Mouse (Mus musculus) embryo, embryonic 11.5 days (tissue): Measurements from ENCODE around the gene Tro.

ENCODE experiments used
- DNase-seq: peaks from one replicate; pipeline ENCODE4 v3.0.0-alpha.2; 2012; ENCODE audit warnings: low read depth, low spot score

The Tro gene

DNA sequence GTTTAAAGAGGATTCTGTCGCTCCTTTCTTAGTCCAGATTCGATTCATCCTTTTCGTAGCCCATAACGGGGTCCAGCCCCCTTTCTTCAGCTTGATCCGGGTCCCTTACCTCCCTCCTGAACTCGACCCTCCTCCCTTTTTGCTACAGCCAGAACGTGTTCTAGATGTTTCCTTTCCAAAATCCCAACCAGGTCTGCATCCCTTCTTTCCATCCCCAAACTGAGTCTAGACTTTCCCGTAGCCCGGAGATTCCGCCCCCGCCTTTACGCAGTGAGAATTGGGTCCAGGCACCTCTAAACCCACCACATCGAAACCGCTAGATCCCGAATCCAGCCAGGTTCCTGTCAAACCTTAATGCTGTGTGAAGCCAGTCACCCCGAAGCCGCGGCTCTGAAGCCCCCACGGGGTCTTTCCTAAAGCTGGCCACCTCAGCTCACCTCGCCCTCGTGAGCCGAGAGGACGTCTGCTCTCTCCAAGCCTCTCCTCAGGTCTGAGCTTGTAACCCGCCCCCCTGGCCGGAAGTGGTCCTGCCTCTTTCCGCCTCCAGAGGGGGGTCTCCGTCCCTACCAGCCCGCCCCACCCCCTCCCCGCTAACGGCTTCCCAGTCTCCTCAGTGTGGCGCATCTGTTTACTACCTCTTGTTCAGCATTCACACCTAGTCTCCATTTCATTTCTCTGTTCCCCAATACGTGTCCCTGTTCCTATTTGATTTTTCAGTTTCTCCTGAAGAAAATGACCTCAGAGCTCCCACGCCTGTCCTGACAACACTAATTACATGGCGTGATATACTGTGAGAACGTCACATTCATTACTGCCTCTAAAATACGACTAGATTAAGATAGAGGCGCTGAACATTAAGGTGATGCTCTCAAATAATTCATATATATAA, at the start of gene Tro:
TSS of gene Tro (minus strand) at position 676 of the 889 bp plus-strand sequence.
- DNase-seq = peak; percentile 54

DNA sequence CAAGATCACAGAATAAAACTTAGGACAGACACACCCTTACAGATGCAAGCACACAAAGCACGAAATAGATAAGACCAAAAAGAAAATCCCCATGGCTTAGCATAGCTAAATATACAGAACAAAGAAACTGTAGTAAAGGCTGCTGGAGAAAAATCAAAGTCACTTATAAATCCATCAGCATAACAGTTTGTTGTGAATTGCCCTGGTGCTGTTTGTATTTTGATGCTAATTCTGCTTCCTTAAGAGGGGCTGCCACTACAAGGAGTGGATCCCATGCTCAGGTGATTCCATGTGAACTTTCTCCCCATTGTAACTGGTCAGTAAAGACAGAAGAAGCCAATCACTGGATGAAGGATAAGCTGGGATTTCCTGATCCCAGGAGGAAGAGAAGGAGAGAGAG, 20.1 kb upstream of the Tro start:
- DNase-seq = no peak

DNA sequence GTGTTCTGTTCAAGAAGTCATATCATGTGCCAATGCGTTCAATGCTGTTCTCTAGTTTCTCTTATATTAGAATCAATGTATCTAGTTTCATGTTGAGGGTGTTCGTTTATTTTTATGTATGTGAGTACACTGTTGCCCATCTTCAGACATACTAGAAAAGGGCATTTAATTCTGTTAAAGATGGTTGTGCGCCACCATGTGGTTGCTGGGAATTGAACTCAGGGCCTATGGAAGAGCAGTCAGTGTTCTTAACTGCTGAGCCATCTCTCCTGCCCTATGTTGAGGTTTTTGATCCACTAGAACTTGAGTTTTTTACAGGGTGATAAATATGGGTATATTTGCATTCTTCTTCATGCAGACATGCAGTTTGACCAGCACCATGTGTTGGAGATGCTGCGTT, 5.4 kb upstream of the Tro start:
- no peak for DNase-seq

DNA sequence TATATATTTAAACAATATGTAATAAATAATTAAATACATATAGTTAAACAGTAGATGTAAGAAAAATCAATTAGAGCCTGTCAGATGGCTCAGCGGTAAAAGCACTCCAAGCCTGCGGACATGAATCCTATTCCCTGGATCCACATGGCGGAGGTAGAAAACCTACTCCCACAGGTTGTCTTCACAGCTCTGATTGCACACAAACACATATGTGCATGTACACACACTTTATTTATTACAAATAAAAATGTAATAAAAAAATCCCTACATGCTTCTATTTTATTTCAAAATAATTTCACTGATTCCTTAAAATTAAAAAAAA, 375 bp upstream of the Tro start:
- no peak for DNase-seq

DNA sequence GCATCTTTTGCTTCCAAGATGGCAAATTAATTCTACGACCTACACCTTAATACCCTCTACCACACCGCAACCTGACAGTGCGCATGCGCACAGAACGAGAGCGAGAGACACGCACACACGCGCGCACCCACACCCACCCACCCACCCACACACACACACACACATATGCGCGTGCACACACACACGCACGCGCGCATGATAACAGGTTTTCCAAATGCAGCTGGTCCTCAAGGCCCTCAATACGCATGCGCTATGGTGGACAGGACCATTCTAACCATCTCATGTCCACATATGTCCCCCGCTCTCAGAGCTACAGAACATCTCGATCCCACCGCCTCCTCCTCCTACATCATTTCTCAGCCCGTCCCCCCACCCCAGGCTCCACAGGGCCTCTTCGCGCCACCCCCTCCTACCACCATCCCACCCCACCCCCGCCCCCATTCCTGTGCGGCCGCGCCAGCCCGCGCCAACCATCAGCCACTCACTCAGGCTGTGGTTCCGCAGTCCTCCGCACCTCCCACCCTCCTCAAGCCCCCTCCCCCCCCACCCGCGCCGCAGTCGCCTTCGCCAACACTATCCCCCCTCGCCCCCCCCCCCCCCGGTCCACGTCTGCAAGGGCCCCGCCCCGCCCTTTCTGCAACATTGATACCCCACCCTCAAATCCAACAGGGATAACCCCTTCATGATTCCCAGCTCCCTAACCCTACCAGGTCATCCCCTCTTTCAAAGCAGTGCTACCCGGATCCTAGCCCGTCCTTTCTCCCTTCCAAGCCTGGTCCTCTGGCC, 1.1 kb downstream of the Tro start:
- DNase-seq = no peak

DNA sequence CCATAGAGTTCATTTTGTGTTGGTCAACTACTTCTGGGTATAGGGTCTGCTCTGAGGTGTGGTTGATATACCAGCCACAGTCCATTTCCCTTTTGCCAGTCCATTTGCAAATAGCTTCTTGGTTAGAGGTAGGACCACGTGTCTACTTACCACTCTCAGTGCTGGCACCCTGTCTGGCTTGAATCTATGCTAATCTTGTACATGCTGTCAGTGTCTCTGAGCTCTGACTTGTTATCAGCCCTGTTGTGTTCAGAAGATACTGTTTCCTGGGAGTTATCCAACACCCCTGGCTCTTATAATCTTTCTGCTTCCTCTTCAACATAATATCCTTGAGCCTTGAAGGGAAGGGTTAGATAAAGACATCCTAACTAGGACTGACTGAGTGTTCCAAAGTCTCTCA, 21.0 kb downstream of the Tro start:
- DNase-seq = no peak

DNA sequence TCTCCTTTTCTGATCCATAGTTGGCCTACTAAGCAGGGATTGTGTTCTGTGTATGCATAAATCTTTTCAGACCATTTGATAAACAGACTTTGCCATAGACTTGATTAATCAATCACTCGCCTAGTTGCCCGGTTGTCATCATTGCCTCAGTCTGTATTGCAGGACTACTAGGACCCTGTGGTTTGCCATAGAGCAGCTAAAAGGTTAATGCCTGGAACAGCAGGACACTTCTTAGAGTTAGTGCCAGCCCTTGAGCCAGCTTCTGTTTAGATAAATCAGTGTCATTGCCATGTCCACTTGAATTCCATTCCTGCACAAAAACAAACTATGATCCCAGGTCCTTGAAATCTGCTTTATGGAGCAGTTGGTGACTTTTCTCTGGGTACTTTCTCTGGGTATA, 58.5 kb downstream of the Tro start:
- no peak for DNase-seq
